Mouse (Mus musculus): ENCODE measurements around the gene Pmpca. TPM values are rescaled to one million over a fixed set of nuclear protein-coding genes. Genes with fewer than 3 reads are reported as not detected.
A peak's percentile ranks its signal among the peaks of the same experiment; 100 is the strongest.

Pmpca gene
- total and polyA plus RNA-seq, 2 experiments from 2014 or later, result 74.3 to 85.7 TPM

- Histone ChIP-seq H3K4me2 (ENCODE audit: low read depth) (peak overlapping the region; percentile 89), H3K9ac (peak overlapping the region; percentile 61), H3K4me1 (ENCODE audit: insufficient read depth) (peaks cover 24% of the 10 kb centered on the region), H3K36me3 (ENCODE audit: insufficient read depth) (peaks cover 1% of the 10 kb centered on the region), H3K9me3 (ENCODE audit: low read length) (no peaks in the 10 kb centered on the region), H3K4me3 (ENCODE audit: low read depth, low read length) (peak overlapping the region; percentile 79), H3K27me3 (ENCODE audit: insufficient read depth, low read length) (no peaks in the 10 kb centered on the region), H3K27ac (ENCODE audit: low read depth, low read length) (no peak overlapping the region)
- DNase-seq (no peak), ATAC-seq (no peak)
- TF ChIP-seq CTCF (IDR thresholded peaks at IDR 0.05; ENCODE audit: low read depth), result no peak
- 65% methylated on average over 4 of the region's 4 CpGs for WGBS
Measured at GRCm38 (mm10) chr2:26446671-26447070, 57.5 kb downstream of the Pmpca start.

Other genes starting within 250 kb of the Pmpca start
- gene Lhx3, start 181.1 kb upstream of the Pmpca start, total RNA-seq (2014; rRNA removed), result 0.08 TPM in 1 of 2 replicates, not detected in the other
- 0.06 TPM in 1 of 2 replicates, not detected in the other for gene Lhx3, start 181.1 kb upstream of the Pmpca start, polyA plus RNA-seq (2015; fragmentation: Nextera tagmentation; extraction: Ambion mirVana)
- 21.2 and 22.2 TPM in 2 replicates for gene Qsox2, start 151.8 kb upstream of the Pmpca start, total RNA-seq (2014; rRNA removed)
- 5.5 and 9.1 TPM in 2 replicates for gene Qsox2, start 151.8 kb upstream of the Pmpca start, polyA plus RNA-seq (2015; fragmentation: Nextera tagmentation; extraction: Ambion mirVana)
- 1.5 and 2.0 TPM in 2 replicates for gene Ccdc187, start 94.8 kb upstream of the Pmpca start, total RNA-seq (2014; rRNA removed)
- gene Ccdc187, start 94.8 kb upstream of the Pmpca start, polyA plus RNA-seq (2015; fragmentation: Nextera tagmentation; extraction: Ambion mirVana), result 0.13 TPM in 2 replicates
- gene Gpsm1, start 73.8 kb upstream of the Pmpca start, total RNA-seq (2014; rRNA removed), result 242 and 257 TPM in 2 replicates
- gene Gpsm1, start 73.8 kb upstream of the Pmpca start, polyA plus RNA-seq (2015; fragmentation: Nextera tagmentation; extraction: Ambion mirVana), result 140 and 149 TPM in 2 replicates
- gene Dnlz, start 37.2 kb upstream of the Pmpca start, total RNA-seq (2014; rRNA removed), result 32.2 and 39.8 TPM in 2 replicates
- gene Dnlz, start 37.2 kb upstream of the Pmpca start, polyA plus RNA-seq (2015; fragmentation: Nextera tagmentation; extraction: Ambion mirVana), result 28.8 and 33.2 TPM in 2 replicates
- 4.0 and 4.1 TPM in 2 replicates for gene Card9, start 28.4 kb upstream of the Pmpca start, total RNA-seq (2014; rRNA removed)
- gene Card9, start 28.4 kb upstream of the Pmpca start, polyA plus RNA-seq (2015; fragmentation: Nextera tagmentation; extraction: Ambion mirVana), result 0.84 and 1.8 TPM in 2 replicates
- 56.7 and 58.6 TPM in 2 replicates for gene Snapc4, start 8.7 kb upstream of the Pmpca start, total RNA-seq (2014; rRNA removed)
- gene Snapc4, start 8.7 kb upstream of the Pmpca start, polyA plus RNA-seq (2015; fragmentation: Nextera tagmentation; extraction: Ambion mirVana), result 14.9 and 19.1 TPM in 2 replicates
- gene Entr1, start within 50 bp of the Pmpca start, total RNA-seq (2014; rRNA removed), result 160 and 179 TPM in 2 replicates
- 146 and 152 TPM in 2 replicates for gene Entr1, start within 50 bp of the Pmpca start, polyA plus RNA-seq (2015; fragmentation: Nextera tagmentation; extraction: Ambion mirVana)
- 24.1 and 26.6 TPM in 2 replicates for gene Inpp5e, start 19.9 kb downstream of the Pmpca start, total RNA-seq (2014; rRNA removed)
- gene Inpp5e, start 19.9 kb downstream of the Pmpca start, polyA plus RNA-seq (2015; fragmentation: Nextera tagmentation; extraction: Ambion mirVana), result 8.9 and 12.6 TPM in 2 replicates
- gene Sec16a, start 55.9 kb downstream of the Pmpca start, total RNA-seq (2014; rRNA removed), result 52.6 and 65.6 TPM in 2 replicates
- gene Sec16a, start 55.9 kb downstream of the Pmpca start, polyA plus RNA-seq (2015; fragmentation: Nextera tagmentation; extraction: Ambion mirVana), result 9.0 and 10.9 TPM in 2 replicates
- gene Notch1, start 127.3 kb downstream of the Pmpca start, total RNA-seq (2014; rRNA removed), result 23.8 and 38.7 TPM in 2 replicates
- gene Notch1, start 127.3 kb downstream of the Pmpca start, polyA plus RNA-seq (2015; fragmentation: Nextera tagmentation; extraction: Ambion mirVana), result 5.0 and 6.8 TPM in 2 replicates
- gene Egfl7, start 190.7 kb downstream of the Pmpca start, total RNA-seq (2014; rRNA removed), result 63.9 and 64.6 TPM in 2 replicates
- gene Egfl7, start 190.7 kb downstream of the Pmpca start, polyA plus RNA-seq (2015; fragmentation: Nextera tagmentation; extraction: Ambion mirVana), result 52.8 and 67.3 TPM in 2 replicates
- not detected in 2 replicates for gene Gm20532, start 197.3 kb downstream of the Pmpca start, total RNA-seq (2014; rRNA removed)
- not detected in 2 replicates for gene Gm20532, start 197.3 kb downstream of the Pmpca start, polyA plus RNA-seq (2015; fragmentation: Nextera tagmentation; extraction: Ambion mirVana)
- gene Agpat2, start 215.1 kb downstream of the Pmpca start, total RNA-seq (2014; rRNA removed), result 7.8 and 10.0 TPM in 2 replicates
- gene Agpat2, start 215.1 kb downstream of the Pmpca start, polyA plus RNA-seq (2015; fragmentation: Nextera tagmentation; extraction: Ambion mirVana), result 4.8 and 6.2 TPM in 2 replicates
- 193 and 214 TPM in 2 replicates for gene Fam69b, start 239.1 kb downstream of the Pmpca start, total RNA-seq (2014; rRNA removed)
- 143 TPM in 2 replicates for gene Fam69b, start 239.1 kb downstream of the Pmpca start, polyA plus RNA-seq (2015; fragmentation: Nextera tagmentation; extraction: Ambion mirVana)

All from forebrain, postnatal 0 days (tissue).